Mouse (Mus musculus) kidney, adult 18-20 months (tissue): ENCODE data around the gene Vmn1r218.
A peak's percentile ranks its signal among the peaks of the same experiment; 100 is the strongest.
"Not testable (repeated sequence)": the region's sequence is repeated elsewhere in the genome, so short reads cannot be mapped to it uniquely, and the experiment has no call there.

Source experiments
- DNase-seq: peaks from one replicate; pipeline ENCODE4 v3.0.0; 2021

The Vmn1r218 gene

GRCm38 (mm10) chr13:23133099-23133498, at the start of gene Vmn1r218:
TSS of gene Vmn1r218 (plus strand) at chr13:23133155.
- no peak for DNase-seq

GRCm38 (mm10) chr13:23094386-23094785, 38.6 kb upstream of the Vmn1r218 start:
- DNase-seq: no peak

- not testable (repeated sequence) for DNase-seq
Measured at GRCm38 (mm10) chr13:23118126-23118525, 14.8 kb upstream of the Vmn1r218 start, which contains the start of gene Vmn1r217. TSS of gene Vmn1r217 (minus strand) at chr13:23118226.

GRCm38 (mm10) chr13:23120611-23121010, 12.3 kb upstream of the Vmn1r218 start:
- no peak for DNase-seq

DNA sequence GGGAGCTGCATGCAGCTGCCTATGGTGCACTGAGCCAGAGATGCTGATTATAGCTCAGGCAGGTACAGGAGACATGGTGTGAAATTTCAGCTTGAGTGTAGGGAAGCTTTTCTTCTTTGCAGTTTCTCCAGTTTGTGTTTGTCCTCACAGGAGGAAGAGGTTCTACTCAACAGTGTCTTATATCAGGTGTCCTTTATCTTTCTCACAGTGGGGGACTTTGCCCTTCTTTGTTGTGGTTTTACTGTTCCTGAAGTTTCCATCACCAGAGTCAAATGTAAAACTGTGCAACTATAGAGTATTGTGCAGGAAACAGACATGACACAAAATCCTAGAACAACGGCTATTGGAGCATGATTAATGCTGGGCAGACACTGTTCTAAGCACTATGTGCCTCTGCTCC, 546 bp downstream of the Vmn1r218 start:
- no peak for DNase-seq

DNA sequence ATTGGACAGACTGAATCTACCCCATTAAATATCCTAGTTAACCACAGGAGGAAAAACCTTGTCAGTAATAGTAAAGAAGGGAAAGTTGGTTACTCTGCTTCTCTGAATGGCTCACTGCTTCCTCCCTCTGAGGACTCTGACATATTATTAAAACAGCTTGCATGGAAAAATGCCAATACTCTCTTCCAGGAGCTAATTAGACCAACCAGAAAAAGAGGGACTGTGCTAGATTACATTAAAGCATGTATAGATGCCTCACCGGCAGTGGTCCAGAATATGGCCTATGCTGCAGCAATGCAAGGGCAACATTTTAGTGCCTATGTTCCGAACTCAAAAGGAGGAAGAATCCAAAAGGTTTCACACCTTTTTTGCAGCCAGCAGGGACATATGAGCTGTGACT, 5.9 kb downstream of the Vmn1r218 start:
- no peak for DNase-seq

DNA sequence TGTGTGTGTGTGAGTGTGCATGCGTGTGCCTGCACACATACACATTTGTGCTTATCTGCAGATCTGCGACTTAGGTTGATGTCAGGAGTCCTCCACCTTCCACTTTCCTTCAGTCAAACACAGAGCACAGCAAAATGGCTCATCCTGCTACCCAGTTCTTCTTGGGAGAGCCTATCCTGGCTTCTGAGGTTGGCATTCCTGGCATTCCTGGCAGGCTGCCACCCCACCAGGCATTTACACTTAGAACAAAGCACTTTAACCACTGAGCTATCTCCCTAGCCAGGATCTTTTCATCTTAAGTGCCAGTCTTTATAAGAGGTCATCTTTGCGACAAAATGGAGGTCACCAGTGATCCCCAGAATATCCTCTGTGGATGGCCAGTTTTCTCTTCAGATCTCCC, 24.9 kb downstream of the Vmn1r218 start:
- peak; percentile 60 for DNase-seq

DNA sequence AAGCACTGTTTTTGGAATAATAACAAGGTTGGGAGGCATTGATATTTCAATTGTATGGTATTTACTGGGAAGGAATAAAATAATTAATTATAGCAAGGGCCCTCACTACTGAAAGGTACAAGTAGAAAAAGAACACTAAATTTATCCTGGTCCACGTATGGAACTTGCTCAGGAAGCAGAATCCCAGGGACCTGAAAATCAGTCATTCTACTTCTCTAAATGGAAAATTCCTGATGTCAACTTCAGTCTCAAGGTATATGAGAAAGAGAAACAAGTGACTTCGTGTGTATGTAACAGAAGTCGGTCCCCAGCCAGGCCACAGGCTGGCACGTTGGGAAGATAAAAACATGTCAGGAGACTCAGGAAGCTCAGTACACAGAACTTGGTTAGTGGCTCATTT, 26.1 kb downstream of the Vmn1r218 start, which contains the start of gene Vmn1r219:
Gene Vmn1r219 (plus strand): TSS at position 301 of the 400 bp plus-strand sequence.
- DNase-seq: no peak

GRCm38 (mm10) chr13:23166471-23166870, 33.5 kb downstream of the Vmn1r218 start:
- not testable (repeated sequence) for DNase-seq

- DNase-seq: no peak
Measured at GRCm38 (mm10) chr13:23187875-23188274, 54.9 kb downstream of the Vmn1r218 start, which contains the start of gene Vmn1r220. TSS of gene Vmn1r220 (minus strand) at chr13:23187975.
